Mouse (Mus musculus): ENCODE results near the gene R3hdm4. TPM values are rescaled to one million over a fixed set of nuclear protein-coding genes. Genes with fewer than 3 reads are reported as not detected.

Gene R3hdm4
- total and polyA plus RNA-seq, 2 experiments from 2014 or later = 58.4 to 107 TPM

DNA sequence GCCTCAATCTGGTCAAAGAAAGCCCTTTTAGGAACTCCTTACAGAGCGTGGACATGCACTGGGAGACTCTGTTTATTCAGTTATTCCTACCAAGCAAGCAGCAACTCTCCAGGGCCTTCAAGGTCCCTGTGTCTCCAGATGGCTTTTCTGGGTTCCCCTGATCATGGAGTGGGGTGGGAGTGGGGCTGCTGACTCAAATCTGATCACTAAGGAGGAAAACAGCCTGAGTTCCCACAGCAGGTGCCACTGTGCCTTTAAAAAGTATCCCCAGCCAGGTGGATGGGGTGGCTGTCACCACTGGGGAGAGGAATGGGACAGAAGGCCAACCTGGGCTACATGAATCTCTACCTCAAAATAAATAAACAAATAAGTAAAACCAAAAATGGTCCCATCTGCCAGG, 22.0 kb upstream of the R3hdm4 start:
- H3K4me3 ChIP-seq (ENCODE audit: low read depth, low read length) = no peak overlapping the region
- WGBS = 100% methylated on average over 1 of the region's 1 CpGs
- TF ChIP-seq CTCF (IDR thresholded peaks at IDR 0.05; ENCODE audit: low read depth) (no peak), EP300 (IDR thresholded peaks at IDR 0.05; ENCODE audit: low read depth) (no peak)
- no peaks in the 10 kb centered on the region for H3K9me3 ChIP-seq (replicated peaks; ENCODE audit: control insufficient read depth, low read length)
- H3K27ac ChIP-seq (ENCODE audit: low read depth) = no peak overlapping the region
- no peaks in the 10 kb centered on the region for H3K36me3 ChIP-seq (replicated peaks; ENCODE audit: control insufficient read depth, insufficient read depth, low read length)
- H3K4me1 ChIP-seq (ENCODE audit: control insufficient read depth, insufficient read depth) = peaks cover 11% of the 10 kb centered on the region; the same call in 1 of the 2 replicates
- DNase-seq (ENCODE audit: low spot score) = no peak
- H3K27me3 ChIP-seq (ENCODE audit: control insufficient read depth, insufficient read depth, low read length) = no peaks in the 10 kb centered on the region
- ATAC-seq (ENCODE audit: insufficient read depth, low read depth) = no peak
- no peak overlapping the region for H3K9ac ChIP-seq (replicated peaks; ENCODE audit: low read depth, low read length)
- no peak overlapping the region for H3K4me2 ChIP-seq (ENCODE audit: low read depth, low read length)

DNA sequence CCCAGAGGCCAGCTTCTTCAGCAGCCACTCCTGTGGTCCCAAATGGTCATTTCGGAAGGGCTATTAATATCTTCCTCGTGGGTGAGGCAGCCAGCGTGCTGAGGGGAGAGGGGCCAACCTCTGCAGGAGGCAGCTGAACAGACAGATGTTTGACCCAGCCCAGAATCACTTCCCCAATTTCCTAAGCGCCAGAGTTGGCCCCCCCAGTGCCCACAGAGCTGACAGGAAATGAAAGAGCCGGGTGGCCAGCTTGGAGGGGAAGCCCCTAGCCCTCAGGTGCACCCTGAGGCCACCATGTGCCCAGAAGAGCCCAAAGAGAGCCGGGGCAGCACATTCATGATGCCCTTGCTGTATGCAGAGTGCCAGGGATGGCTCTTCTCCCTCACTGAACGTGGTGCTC, 19.7 kb upstream of the R3hdm4 start:
- whole genome bisulfite sequencing = 31% methylated on average over 7 of the region's 7 CpGs

DNA sequence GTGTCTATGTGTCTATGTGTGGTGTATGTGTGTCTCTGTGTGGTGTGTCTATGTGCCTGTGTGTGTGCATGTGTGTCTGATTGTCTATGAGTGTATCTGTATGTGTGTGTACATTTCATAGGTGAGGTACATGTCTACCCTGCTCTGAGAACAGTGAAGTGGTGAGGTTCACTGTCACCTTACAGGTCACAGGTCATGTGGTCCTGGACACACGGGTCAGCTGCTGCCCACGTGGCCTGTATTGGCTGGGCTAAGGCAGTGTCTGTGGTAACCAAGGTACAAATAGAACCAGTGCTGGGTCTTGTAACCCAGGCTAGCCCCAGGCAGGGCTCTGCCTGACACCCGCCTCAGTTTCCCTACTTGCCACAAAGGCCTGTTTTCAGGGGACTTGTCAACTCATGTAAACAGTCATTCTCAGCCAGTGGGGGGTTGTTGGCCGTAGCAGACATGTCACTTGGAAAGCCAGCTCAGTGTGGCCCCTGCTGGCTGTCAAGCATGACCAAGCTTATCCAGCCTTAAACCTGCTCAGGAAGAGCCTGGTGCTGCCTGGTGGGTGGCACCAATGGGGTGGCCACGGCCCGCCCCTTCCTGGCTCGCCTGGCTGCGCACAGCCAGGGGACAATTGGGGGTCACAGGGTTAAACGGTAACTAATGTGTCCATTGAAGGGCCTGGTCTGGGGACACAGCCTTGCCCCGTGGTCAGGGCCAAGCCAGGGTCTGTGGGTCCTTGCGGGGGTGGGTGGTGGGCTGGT, 16.9 kb upstream of the R3hdm4 start:
- Histone ChIP-seq H3K4me3 (ENCODE audit: low read depth, low read length) (no peak overlapping the region), H3K9ac (replicated peaks; ENCODE audit: low read depth, low read length) (no peak overlapping the region), H3K9me3 (replicated peaks; ENCODE audit: control insufficient read depth, low read length) (no peaks in the 10 kb centered on the region), H3K27ac (ENCODE audit: low read depth) (no peak overlapping the region), H3K4me2 (ENCODE audit: low read depth, low read length) (peak overlapping the region; percentile 55; the same call in 1 of the 2 replicates), H3K4me1 (ENCODE audit: control insufficient read depth, insufficient read depth) (peaks cover 25% of the 10 kb centered on the region), H3K36me3 (replicated peaks; ENCODE audit: control insufficient read depth, insufficient read depth, low read length) (no peaks in the 10 kb centered on the region), H3K27me3 (ENCODE audit: control insufficient read depth, insufficient read depth, low read length) (no peaks in the 10 kb centered on the region)
- no peak for TF ChIP-seq EP300 (IDR thresholded peaks at IDR 0.05; ENCODE audit: low read depth)
- no peak for TF ChIP-seq CTCF (IDR thresholded peaks at IDR 0.05; ENCODE audit: low read depth)
- DNase-seq (ENCODE audit: low spot score) = no peak
- 85% methylated on average over 11 of the region's 11 CpGs for WGBS
- no peak for ATAC-seq (ENCODE audit: insufficient read depth, low read depth)

More for the DNA sequence above, 19.7 kb upstream of the R3hdm4 start:
- no peak for DNase-seq (ENCODE audit: low spot score)
- Histone ChIP-seq H3K9me3 (replicated peaks; ENCODE audit: control insufficient read depth, low read length) (no peaks in the 10 kb centered on the region), H3K4me3 (ENCODE audit: low read depth, low read length) (no peak overlapping the region), H3K4me2 (ENCODE audit: low read depth, low read length) (no peak overlapping the region), H3K27ac (ENCODE audit: low read depth) (no peak overlapping the region), H3K27me3 (ENCODE audit: control insufficient read depth, insufficient read depth, low read length) (no peaks in the 10 kb centered on the region), H3K4me1 (ENCODE audit: control insufficient read depth, insufficient read depth) (peaks cover 24% of the 10 kb centered on the region), H3K36me3 (replicated peaks; ENCODE audit: control insufficient read depth, insufficient read depth, low read length) (no peaks in the 10 kb centered on the region), H3K9ac (replicated peaks; ENCODE audit: low read depth, low read length) (0 out of 2 replicates have a peak overlapping the region, but pooled peaks have one; percentile 19)
- no peak for ATAC-seq (ENCODE audit: insufficient read depth, low read depth)
- TF ChIP-seq EP300 (IDR thresholded peaks at IDR 0.05; ENCODE audit: low read depth) (no peak), CTCF (IDR thresholded peaks at IDR 0.05; ENCODE audit: low read depth) (no peak)

DNA sequence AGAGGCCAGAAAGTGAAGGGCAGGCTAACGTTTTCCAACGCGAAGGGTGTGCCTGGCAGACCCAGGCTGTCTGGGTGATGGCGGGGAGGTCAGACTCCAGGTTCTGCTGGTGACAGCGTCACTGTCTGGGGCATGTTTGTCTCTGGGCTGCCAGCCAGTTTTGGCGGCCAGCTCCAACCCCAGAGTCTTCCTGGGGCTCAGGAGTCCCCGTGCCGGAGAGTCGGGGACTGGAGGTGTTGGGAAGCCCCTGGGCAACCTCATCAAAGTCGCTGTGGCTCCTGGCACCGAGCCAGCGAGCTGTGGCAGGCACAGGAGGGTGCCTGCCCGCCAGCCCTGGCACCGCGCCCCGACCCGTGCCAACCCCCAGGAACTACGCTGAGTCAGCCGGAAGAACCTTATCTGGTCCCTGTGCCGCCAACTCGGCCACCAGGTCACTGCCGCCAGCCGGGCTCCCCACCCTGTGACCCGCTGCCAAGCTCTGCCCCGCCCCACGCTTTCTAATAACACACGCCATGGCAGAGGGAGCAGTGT, 16.0 kb upstream of the R3hdm4 start:
- 13% methylated on average over 23 of the region's 27 CpGs for WGBS
- Histone ChIP-seq H3K27me3 (ENCODE audit: control insufficient read depth, insufficient read depth, low read length) (no peaks in the 10 kb centered on the region), H3K4me1 (ENCODE audit: control insufficient read depth, insufficient read depth) (peaks cover 32% of the 10 kb centered on the region), H3K27ac (ENCODE audit: low read depth) (peak overlapping the region; percentile 58), H3K9me3 (replicated peaks; ENCODE audit: control insufficient read depth, low read length) (no peaks in the 10 kb centered on the region), H3K36me3 (replicated peaks; ENCODE audit: control insufficient read depth, insufficient read depth, low read length) (no peaks in the 10 kb centered on the region), H3K9ac (replicated peaks; ENCODE audit: low read depth, low read length) (no peak overlapping the region), H3K4me3 (ENCODE audit: low read depth, low read length) (peak overlapping the region; percentile 28), H3K4me2 (ENCODE audit: low read depth, low read length) (peak overlapping the region; percentile 55)
- peak; percentile 84 for ATAC-seq (ENCODE audit: insufficient read depth, low read depth)
- TF ChIP-seq CTCF (IDR thresholded peaks at IDR 0.05; ENCODE audit: low read depth) (no peak), EP300 (IDR thresholded peaks at IDR 0.05; ENCODE audit: low read depth) (peak; percentile 94)
- DNase-seq (ENCODE audit: low spot score) = peak; percentile 81

- TF ChIP-seq CTCF (IDR thresholded peaks at IDR 0.05; ENCODE audit: low read depth) (no peak), EP300 (IDR thresholded peaks at IDR 0.05; ENCODE audit: low read depth) (no peak)
- WGBS = 21% methylated on average over 10 of the region's 10 CpGs
- H3K4me3 ChIP-seq (ENCODE audit: low read depth, low read length) = peak overlapping the region; percentile 28; the same call in 1 of the 2 replicates
- H3K4me1 ChIP-seq (ENCODE audit: control insufficient read depth, insufficient read depth) = peaks cover 32% of the 10 kb centered on the region
- no peaks in the 10 kb centered on the region for H3K36me3 ChIP-seq (replicated peaks; ENCODE audit: control insufficient read depth, insufficient read depth, low read length)
- DNase-seq (ENCODE audit: low spot score) (no peak), ATAC-seq (ENCODE audit: insufficient read depth, low read depth) (no peak)
- H3K4me2 ChIP-seq (ENCODE audit: low read depth, low read length) = peak overlapping the region; percentile 55
- peak overlapping the region; percentile 58 for H3K27ac ChIP-seq (ENCODE audit: low read depth)
- H3K27me3 ChIP-seq (ENCODE audit: control insufficient read depth, insufficient read depth, low read length) = no peaks in the 10 kb centered on the region
- no peaks in the 10 kb centered on the region for H3K9me3 ChIP-seq (replicated peaks; ENCODE audit: control insufficient read depth, low read length)
- H3K9ac ChIP-seq (replicated peaks; ENCODE audit: low read depth, low read length) = no peak overlapping the region
Observed at GRCm38 (mm10) chr10:79936284-79936910, 15.4 kb upstream of the R3hdm4 start.
